Mouse (Mus musculus) forebrain, embryonic 10.5 days (tissue): ENCODE data around the gene Snx6. TPM values are rescaled to one million over a fixed set of nuclear protein-coding genes. Genes with fewer than 3 reads are reported as not detected.
"Not testable (repeated sequence)": the region's sequence is repeated elsewhere in the genome, so short reads cannot be mapped to it uniquely, and the experiment has no call there.

Experiments used
- DNase-seq: peaks from one replicate; pipeline ENCODE4 v3.0.0-alpha.2; 2017; ENCODE audit warnings: low spot score; ENCODE audit errors: extremely low spot score
- H3K27ac ChIP-seq: fragments of 300-500 bp; sonication (generic); 2 replicates; pipeline ENCODE4 v1.5.1; 2016; ENCODE audit warnings: mild to moderate bottlenecking
- H3K27me3 ChIP-seq: fragments of 300-500 bp; sonication (generic); 2 replicates; pipeline ENCODE4 v1.6.1; 2016; ENCODE audit warnings: mild to moderate bottlenecking; ENCODE audit not compliant: poor library complexity, severe bottlenecking
- H3K36me3 ChIP-seq: fragments of 300-500 bp; sonication (generic); replicated peaks from 2 replicates; pipeline ENCODE4 v1.6.1; 2016; ENCODE audit warnings: mild to moderate bottlenecking, moderate library complexity
- H3K4me1 ChIP-seq: fragments of 300-500 bp; sonication (generic); 2 replicates; pipeline ENCODE4 v1.6.1; 2016
- H3K4me3 ChIP-seq: fragments of 300-500 bp; sonication (generic); 2 replicates; pipeline ENCODE4 v1.5.1; 2016; ENCODE audit warnings: mild to moderate bottlenecking, moderate library complexity
- H3K9me3 ChIP-seq: fragments of 300-500 bp; sonication (generic); 2 replicates; pipeline ENCODE4 v1.6.1; 2016; ENCODE audit warnings: mild to moderate bottlenecking, moderate library complexity
- WGBS: fragments of 180-500 bp; shearing (Covaris S2); methylation state at CpG from one replicate; pipeline ENCODE4 v1.1.7; 2016; 5-methylcytosine and 5-hydroxymethylcytosine counted together
- polyA plus RNA-seq: library from polyadenylated mRNA; unstranded; fragments of >200 nt; fragmentation: Nextera tagmentation; extraction: Ambion mirVana; gene quantifications from 2 replicates; pipeline ENCODE4 v1.2.1, GENCODE M21; 2016

Snx6 gene
- polyA plus RNA-seq, 1 experiment from 2014 or later: 188 TPM

DNA sequence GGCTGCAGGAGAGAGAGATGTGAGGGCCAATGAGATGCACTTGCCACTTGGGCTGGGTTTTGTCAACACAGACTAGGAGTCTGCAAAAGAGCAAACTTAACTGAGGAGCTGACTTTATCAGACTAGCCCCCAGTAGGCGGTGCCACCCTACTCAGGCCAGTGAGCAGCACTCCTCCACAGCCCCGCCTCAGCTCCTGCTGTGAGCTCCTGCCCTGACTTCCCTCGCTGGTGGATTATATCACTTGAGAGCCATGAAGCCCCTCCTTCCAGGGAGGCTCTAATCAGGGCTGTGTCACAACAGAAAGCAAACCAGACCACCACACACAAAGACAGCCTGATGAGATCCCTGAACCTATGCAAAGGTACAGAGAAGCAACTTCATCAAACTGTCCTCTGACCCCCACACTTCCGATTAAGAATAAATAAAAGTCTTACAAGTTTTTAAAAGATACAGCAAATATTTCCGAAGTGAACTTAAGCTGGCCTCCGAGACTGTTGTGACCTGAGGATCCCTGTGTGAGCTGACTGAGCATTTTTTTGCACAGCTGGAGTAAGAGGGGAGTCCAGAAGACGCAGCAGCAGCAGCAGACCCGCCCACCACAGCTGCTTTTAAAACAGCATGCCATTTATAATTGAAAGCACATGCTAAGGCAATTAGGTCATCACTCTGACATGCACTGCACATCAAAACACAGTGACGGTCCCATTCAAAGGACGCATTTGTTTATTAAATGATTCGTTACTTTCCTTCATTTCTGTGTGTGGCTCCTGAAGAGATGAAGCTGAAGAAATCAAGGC lies 6.0 kb downstream of the Snx6 start:
- WGBS: 22% methylated on average over 11 of the region's 11 CpGs
- peak overlapping the region; percentile 17; the same call in 1 of the 2 replicates for H3K4me3 ChIP-seq
- peaks cover 51% of the 10 kb centered on the region for H3K36me3 ChIP-seq

DNA sequence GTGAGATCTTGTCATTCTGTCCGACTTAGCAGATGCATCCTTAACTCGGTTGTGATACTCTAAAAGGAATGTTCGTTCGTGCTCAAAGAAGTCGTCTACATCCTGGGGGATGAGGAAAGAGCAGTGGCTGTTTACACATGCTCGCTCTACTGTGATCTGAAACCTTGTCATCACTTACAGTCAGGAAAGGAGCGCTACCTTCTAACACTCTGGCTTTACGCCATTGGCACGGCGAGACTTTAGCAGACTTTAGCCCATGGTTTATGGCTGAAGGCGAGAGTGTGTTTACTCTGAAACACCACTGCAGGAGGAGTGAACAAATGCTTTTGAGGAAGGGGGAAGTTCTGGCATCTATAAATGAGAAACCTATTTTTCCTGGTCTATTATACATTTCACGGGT lies 31.9 kb downstream of the Snx6 start:
- Histone ChIP-seq H3K9me3 (no peaks in the 10 kb centered on the region), H3K4me1 (no peaks in the 10 kb centered on the region), H3K4me3 (no peak overlapping the region), H3K27me3 (no peaks in the 10 kb centered on the region), H3K27ac (no peak overlapping the region), H3K36me3 (peaks cover 96% of the 10 kb centered on the region)
- 96% methylated on average over 12 of the region's 12 CpGs for WGBS
- no peak for DNase-seq

More for the DNA sequence above, 6.0 kb downstream of the Snx6 start:
- peaks cover 47% of the 10 kb centered on the region for H3K4me1 ChIP-seq
- no peaks in the 10 kb centered on the region for H3K27me3 ChIP-seq
- H3K27ac ChIP-seq: peak overlapping the region; percentile 48; the same call in 1 of the 2 replicates
- DNase-seq: peak; percentile 29
- H3K9me3 ChIP-seq: no peaks in the 10 kb centered on the region

DNA sequence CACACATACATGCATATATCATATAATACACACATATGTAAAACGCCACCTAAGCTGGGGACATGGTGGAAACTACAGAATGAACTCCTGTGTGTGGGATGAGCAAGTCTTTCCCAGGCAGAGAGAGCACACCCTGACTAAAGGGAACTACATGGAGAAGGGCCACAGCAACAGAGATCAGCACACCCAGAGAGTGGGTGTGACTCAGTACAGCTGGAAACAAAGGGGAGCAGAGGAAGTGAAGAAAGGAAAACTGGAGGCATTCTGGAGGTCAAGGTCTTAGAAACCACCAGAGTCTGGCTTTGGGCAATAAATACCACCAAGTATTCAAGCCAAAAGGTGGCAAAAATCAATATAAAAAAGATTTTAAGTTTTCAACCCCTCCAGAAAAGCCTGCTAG lies 34.8 kb downstream of the Snx6 start:
- Histone ChIP-seq H3K27me3 (no peaks in the 10 kb centered on the region), H3K4me1 (no peaks in the 10 kb centered on the region), H3K9me3 (no peaks in the 10 kb centered on the region), H3K4me3 (no peak overlapping the region), H3K36me3 (peaks cover 96% of the 10 kb centered on the region), H3K27ac (no peak overlapping the region)
- WGBS: 98% methylated on average over 1 of the region's 1 CpGs
- no peak for DNase-seq

DNA sequence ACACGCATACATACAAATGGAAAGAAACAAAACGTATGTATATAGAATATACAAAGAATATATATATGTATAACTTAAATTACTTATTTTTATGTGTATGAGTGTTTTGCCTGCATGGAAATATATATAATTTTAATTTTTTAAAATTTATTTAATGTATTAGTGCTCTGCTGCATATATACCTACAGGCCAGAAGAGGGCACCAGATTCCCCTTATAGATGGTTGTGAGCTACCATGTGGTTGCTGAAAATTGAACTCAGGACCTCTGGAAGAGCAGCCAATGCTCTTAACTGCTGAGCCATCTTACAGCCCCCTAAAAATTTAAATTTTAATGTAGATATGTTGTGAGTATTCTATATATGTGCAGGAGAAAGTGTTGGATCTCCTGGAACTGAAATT lies 36.7 kb downstream of the Snx6 start:
- no peak overlapping the region for H3K27ac ChIP-seq
- H3K4me3 ChIP-seq: no peak overlapping the region
- WGBS: 96% methylated on average over 2 of the region's 2 CpGs
- H3K4me1 ChIP-seq: no peaks in the 10 kb centered on the region
- H3K36me3 ChIP-seq: peaks cover 95% of the 10 kb centered on the region
- H3K27me3 ChIP-seq: no peaks in the 10 kb centered on the region
- no peak for DNase-seq
- no peaks in the 10 kb centered on the region for H3K9me3 ChIP-seq

DNA sequence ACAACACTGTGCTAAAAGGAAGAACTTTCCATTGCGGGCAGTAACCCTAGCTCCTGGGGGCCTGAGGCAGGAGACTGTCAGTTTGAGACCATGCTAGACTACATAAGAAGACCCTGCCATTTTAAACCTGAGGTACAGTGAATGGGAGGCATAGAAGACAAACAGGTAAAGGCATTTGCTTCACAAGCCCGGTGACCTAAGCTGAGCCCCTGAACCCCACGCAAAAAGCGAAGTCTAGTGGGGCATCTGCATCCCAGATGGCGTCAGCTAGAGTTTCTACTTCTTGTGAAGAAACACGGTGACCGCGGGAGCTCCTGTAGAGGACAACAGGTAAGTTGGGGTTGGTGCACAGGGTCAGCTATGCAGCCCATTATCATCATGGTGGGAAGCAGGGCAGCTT lies 46.9 kb downstream of the Snx6 start:
- H3K27me3 ChIP-seq: no peaks in the 10 kb centered on the region
- no peak for DNase-seq
- no peaks in the 10 kb centered on the region for H3K9me3 ChIP-seq
- no peak overlapping the region for H3K27ac ChIP-seq
- no peak overlapping the region for H3K4me3 ChIP-seq
- WGBS: 96% methylated on average over 8 of the region's 8 CpGs
- H3K4me1 ChIP-seq: no peaks in the 10 kb centered on the region
- H3K36me3 ChIP-seq: peaks cover 84% of the 10 kb centered on the region

DNA sequence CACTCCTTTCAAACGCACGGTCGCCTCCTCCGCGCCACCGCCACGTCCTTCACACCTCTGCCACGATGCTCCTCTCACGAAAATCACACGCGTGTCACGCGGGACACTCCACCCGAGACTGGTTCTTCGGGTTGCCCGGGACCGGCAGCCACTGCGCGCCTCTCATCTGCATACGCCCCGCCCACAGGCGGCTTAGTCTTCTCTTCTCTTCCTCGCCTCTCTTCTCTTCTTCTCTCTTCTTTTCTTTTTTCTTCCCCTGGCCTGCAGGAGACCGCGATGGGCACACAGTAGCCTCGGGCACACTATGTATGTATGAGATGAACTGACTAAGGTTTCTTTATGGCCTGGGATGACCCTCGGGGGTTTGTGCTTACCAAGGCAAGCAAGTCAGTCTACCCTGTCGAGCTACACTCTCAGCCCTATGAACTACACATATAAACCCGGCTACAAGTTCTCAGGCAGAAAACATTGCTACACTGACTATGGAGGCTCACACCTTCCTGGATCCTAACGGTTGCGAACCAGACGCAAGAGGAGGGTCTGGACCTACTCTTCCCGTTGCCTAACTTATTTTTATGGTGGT lies 56.8 kb downstream of the Snx6 start:
- H3K4me1 ChIP-seq, H3K27me3 ChIP-seq, DNase-seq, H3K9me3 ChIP-seq, H3K36me3 ChIP-seq: not testable (repeated sequence)
- peak overlapping the region; percentile 34; the same call in 1 of the 2 replicates for H3K4me3 ChIP-seq
- peak overlapping the region; percentile 78 for H3K27ac ChIP-seq
- under 1% methylated on average over 12 of the region's 33 CpGs for WGBS

DNA sequence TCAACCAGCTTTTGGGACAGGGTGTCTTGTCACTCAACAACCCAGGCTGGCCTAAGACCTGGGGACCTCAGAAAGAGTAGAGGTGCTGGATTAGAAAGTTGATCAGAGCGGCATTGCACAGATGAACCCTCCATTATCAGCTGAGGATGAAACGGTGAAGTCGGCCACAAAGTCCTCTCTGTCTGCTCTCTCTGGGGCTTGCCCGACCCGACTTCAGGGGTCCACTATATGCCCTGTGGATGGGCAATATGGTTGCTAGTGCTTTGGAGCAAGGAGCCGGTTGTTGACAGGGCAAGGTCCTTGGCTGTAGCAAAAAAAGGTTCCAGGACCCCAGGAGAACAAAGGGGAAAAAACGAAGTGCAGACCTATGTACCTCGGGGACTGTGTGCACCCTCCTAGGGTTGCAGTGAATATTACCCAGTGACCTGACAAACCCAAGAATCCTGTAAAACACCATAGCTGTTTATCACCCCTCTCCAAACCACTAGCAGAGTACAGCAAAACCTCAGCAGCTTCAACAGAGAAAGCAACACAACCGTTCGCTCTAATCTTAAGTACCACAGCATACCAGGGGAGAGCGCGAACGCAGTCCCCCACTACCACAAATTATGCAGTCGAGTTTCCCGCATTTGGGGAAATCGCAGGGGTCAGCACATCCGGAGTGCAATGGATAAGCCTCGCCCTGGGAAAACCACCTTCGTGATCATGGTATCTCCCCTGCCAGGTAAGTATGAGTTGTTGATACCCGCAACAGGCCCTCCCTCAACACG lies 57.4 kb downstream of the Snx6 start:
- H3K4me1 ChIP-seq, H3K27me3 ChIP-seq, DNase-seq, H3K27ac ChIP-seq, H3K9me3 ChIP-seq, H3K36me3 ChIP-seq, H3K4me3 ChIP-seq: not testable (repeated sequence)
- no CpG with 5 or more reads among the region's 21 CpGs for WGBS

DNA sequence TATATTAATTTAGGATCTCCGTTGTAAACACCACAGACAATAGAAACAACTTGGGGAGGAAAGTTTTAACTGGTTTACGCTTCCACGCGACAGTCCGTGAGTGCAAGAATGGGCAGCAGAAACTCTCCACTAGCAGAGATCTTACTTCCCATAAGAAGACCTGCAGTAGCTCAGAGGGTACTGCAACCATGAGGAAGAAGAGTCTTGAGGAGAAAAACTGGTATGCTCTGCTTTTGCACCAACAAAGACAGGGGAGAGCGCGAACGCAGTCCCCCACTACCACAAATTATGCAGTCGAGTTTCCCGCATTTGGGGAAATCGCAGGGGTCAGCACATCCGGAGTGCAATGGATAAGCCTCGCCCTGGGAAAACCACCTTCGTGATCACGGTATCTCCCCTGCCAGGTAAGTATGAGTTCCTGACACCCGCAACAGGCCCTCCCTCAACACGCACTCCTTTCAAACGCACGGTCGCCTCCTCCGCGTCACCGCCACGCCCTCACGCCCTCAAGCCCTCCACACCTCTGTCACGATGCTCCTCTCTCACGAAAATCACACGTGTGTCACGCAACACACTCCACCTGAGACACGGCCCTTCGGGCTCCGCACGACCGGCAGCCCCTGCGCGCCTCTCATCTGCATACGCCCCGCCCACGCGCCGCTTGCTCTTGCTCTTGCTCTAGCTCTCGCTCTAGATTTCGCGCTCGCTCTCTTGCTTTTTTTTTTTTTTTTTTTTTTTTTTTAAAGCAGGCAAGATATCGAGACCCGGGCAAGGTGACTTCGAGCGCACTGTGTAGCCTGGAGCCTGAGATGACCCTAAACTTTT lies 61.0 kb downstream of the Snx6 start:
- WGBS: 0% methylated on average over 10 of the region's 49 CpGs
- H3K27ac ChIP-seq: 0 out of 2 replicates have a peak overlapping the region, but pooled peaks have one; percentile 73
- DNase-seq, H3K4me1 ChIP-seq, H3K36me3 ChIP-seq, H3K9me3 ChIP-seq, H3K27me3 ChIP-seq, H3K4me3 ChIP-seq: not testable (repeated sequence)

DNA sequence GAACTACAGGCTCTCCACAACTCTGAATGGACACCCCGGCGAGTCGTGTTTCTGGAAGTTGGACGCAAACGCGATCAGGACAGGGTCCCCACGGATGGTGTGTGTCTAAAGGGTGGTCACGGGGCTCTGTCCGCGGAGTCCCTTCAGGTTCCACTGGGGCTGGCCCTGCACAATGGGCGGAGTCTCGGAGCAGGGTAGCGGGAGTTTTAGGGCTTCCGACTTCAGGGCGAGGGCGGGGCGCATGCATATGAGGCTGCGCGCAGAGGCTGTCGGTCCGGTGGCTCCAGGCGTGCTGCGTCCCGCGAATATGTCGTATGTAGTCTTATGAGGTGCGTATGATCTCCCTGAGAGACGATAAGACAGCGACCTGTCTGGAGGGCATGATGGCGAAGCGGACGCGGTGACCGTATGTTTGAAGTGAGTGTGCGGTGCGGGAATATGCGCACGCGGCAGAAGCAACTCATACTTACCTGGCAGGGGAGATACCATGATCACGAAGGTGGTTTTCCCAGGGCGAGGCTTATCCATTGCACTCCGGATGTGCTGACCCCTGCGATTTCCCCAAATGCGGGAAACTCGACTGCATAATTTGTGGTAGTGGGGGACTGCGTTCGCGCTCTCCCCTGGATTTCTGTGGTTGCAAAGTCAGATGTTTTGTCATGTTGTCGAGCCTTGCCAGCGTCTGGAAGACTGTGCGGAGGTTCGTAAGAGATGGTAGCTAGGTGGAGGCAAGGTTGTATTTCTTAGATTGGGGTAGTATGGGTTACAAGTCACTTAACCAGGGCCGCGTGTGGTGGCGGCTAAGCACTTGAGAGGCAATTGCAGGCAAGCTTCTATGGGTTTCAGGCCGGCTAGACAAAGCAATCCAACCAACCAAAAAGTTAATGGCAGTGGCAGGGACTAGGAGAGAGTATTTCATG lies 66.1 kb downstream of the Snx6 start:
- not testable (repeated sequence) for H3K9me3 ChIP-seq, DNase-seq, H3K36me3 ChIP-seq, H3K27ac ChIP-seq, H3K27me3 ChIP-seq, H3K4me1 ChIP-seq, H3K4me3 ChIP-seq
- WGBS: no CpG with 5 or more reads among the region's 56 CpGs

DNA sequence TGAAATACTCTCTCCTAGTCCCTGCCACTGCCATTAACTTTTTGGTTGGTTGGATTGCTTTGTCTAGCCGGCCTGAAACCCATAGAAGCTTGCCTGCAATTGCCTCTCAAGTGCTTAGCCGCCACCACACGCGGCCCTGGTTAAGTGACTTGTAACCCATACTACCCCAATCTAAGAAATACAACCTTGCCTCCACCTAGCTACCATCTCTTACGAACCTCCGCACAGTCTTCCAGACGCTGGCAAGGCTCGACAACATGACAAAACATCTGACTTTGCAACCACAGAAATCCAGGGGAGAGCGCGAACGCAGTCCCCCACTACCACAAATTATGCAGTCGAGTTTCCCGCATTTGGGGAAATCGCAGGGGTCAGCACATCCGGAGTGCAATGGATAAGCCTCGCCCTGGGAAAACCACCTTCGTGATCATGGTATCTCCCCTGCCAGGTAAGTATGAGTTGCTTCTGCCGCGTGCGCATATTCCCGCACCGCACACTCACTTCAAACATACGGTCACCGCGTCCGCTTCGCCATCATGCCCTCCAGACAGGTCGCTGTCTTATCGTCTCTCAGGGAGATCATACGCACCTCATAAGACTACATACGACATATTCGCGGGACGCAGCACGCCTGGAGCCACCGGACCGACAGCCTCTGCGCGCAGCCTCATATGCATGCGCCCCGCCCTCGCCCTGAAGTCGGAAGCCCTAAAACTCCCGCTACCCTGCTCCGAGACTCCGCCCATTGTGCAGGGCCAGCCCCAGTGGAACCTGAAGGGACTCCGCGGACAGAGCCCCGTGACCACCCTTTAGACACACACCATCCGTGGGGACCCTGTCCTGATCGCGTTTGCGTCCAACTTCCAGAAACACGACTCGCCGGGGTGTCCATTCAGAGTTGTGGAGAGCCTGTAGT lies 76.4 kb downstream of the Snx6 start:
- H3K27me3 ChIP-seq, H3K4me1 ChIP-seq, H3K27ac ChIP-seq, DNase-seq, H3K4me3 ChIP-seq, H3K36me3 ChIP-seq, H3K9me3 ChIP-seq: not testable (repeated sequence)
- no CpG with 5 or more reads among the region's 56 CpGs for WGBS

DNA sequence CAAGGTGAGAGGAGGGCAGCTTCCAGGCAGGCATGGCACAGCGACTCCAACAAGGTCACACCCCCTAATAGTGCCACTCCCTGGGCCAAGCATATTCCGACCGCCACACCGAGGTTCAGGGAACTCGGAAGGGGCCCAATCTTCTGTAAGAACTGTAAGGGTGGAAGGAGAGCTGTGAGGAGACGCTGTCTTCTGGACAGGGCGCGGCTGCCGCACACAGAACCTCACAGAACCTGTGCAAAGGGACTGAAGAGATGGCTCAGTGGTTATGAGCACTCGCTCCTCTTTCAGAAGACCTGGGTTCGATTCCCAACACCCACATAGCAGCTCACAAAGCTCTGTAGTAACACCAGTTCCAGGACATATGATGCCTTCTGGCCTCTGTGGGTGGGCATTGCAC lies 78.0 kb downstream of the Snx6 start:
- H3K27me3 ChIP-seq, H3K36me3 ChIP-seq, H3K4me3 ChIP-seq, H3K4me1 ChIP-seq, DNase-seq, H3K27ac ChIP-seq, H3K9me3 ChIP-seq: not testable (repeated sequence)
- 80% methylated on average over 4 of the region's 11 CpGs for WGBS
